Mouse (Mus musculus): ENCODE measurements at regions not wholly inside any gene's neighbourhood (a gene's known extent, or its start where the extent isn't known, plus 50 kb on each side); places are given as distances from the start of the nearest gene placed in this dataset.
A peak's percentile ranks its signal among the peaks of the same experiment; 100 is the strongest.

DNA sequence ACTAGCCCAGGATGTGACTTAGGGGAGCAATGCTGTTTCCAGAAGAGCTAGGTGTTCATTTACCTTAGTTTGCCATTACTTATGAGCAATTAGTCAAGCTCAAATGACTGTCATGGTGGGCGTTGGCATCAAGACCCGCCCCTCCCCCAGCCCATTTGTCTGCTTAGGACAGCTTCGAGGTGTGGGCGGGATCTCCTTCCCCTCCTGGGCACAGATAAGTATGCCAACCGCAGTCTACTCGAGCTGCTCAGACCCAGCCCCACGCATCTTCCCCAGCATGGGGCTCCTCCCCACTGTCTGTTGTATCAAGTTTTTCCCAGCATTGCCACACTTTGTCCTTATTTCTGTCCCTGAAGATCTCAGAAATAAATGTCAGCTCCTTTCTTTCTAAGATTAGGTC is 179.6 kb downstream of the Sp3 start:
- Histone ChIP-seq H3K4me1 (no peaks in the 10 kb centered on the region), H3K36me3 (no peaks in the 10 kb centered on the region), H3K9me3 (no peaks in the 10 kb centered on the region), H3K27me3 (no peaks in the 10 kb centered on the region), H3K9ac (no peak overlapping the region), H3K27ac (no peak overlapping the region), H3K4me2 (replicated peaks) (no peak overlapping the region), H3K4me3 (no peak overlapping the region)
- no peak for ATAC-seq (ENCODE audit: insufficient number of reproducible peaks, insufficient read depth, low FRiP score, low TSS enrichment)
- 72% methylated on average over 7 of the region's 7 CpGs for whole genome bisulfite sequencing

DNA sequence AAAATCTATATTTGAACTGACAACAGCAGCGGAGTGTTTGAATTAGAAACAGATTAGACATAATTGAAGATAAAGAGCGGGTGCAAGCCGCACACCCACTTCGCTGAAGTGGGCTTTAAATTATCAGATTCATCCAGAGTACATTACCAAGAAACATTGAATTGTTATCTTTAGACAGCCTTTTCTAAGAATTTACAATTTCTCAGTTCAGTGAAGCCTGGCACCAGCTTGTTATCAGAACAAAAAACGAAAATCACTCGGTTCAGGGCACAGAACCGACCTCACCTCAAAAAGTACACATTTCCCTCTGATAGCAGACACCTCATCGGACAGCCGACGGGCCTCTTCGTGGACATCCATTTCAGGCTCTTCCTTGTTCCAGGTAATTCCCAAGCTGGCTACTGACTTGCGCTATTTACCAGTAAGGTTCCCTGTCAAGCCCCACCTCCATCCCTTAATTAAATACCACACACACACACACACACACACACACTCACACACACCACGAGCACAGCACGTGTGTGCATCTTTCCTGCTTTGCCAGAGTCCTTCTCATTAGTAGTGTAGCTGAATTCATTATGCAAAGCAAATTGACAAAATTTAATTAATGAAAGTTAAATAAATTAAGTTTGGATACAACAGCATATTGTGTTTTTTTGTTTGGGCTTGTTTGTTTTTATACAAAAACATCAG is 166.8 kb downstream of the Sp3 start:
- peaks cover 12% of the 10 kb centered on the region for H3K27me3 ChIP-seq
- H3K4me3 ChIP-seq = no peak overlapping the region
- no peaks in the 10 kb centered on the region; the same call in 1 of the 2 replicates for H3K9me3 ChIP-seq
- no peak overlapping the region for H3K27ac ChIP-seq
- no peaks in the 10 kb centered on the region for H3K36me3 ChIP-seq
- peaks cover 15% of the 10 kb centered on the region; the same call in 1 of the 2 replicates for H3K4me1 ChIP-seq
- WGBS = 51% methylated on average over 14 of the region's 14 CpGs
- no peak for ATAC-seq (ENCODE audit: insufficient number of reproducible peaks, insufficient read depth, low FRiP score, low TSS enrichment)
- no peak overlapping the region for H3K4me2 ChIP-seq (replicated peaks)
- H3K9ac ChIP-seq = no peak overlapping the region

DNA sequence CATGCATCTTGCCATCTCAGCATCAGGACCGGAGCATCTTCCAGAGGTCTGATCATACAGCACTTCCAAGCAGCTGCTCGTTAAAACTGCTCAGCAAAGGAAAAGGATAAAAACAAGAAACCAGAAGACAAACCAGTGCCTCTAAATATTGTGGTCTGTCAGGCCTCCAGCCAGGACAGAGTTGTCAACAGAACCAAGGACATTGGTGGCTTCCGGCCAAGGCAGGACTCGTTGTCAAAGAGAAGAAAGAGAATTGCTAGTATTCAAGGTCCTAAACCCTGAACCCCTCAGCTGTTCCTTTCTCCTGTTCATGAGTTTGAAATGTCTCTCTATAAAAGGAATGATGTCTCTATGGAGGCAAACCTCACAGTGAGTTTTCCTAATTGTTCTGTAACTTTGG is 155.0 kb downstream of the Sp3 start:
- H3K9ac ChIP-seq = no peak overlapping the region
- 0 out of 2 replicates have a peak, but pooled peaks cover 3% of the 10 kb centered on the region for H3K27me3 ChIP-seq
- no peak overlapping the region for H3K4me2 ChIP-seq (replicated peaks)
- no peaks in the 10 kb centered on the region for H3K9me3 ChIP-seq
- no peak overlapping the region for H3K27ac ChIP-seq
- WGBS = 91% methylated on average over 4 of the region's 4 CpGs
- no peaks in the 10 kb centered on the region for H3K4me1 ChIP-seq
- no peaks in the 10 kb centered on the region for H3K36me3 ChIP-seq
- H3K4me3 ChIP-seq = no peak overlapping the region
- ATAC-seq (ENCODE audit: insufficient number of reproducible peaks, insufficient read depth, low FRiP score, low TSS enrichment) = no peak

DNA sequence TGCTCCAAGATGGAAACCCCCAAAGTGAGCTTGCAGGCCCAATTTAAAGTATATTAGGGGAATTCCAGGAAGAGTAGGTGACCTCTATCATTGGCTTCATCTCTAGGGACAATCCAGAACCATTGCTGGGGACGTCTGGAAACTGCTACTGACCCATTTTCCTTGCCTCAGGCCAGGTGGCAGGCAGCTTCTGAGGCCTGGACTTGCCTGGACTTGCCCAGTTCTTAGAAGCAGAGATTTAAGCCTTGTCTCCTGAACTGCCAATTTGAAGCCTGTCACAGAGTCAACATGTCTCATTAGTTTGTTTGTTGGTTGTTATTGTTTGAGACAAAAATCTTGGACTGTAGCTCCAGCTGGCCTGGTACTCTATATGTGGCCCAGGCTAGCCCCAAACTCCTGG is 151.1 kb downstream of the Sp3 start:
- no peak overlapping the region for H3K9ac ChIP-seq
- no peaks in the 10 kb centered on the region for H3K9me3 ChIP-seq
- ATAC-seq (ENCODE audit: insufficient number of reproducible peaks, insufficient read depth, low FRiP score, low TSS enrichment) = no peak
- H3K27ac ChIP-seq = no peak overlapping the region
- H3K4me1 ChIP-seq = no peaks in the 10 kb centered on the region
- H3K27me3 ChIP-seq = 0 out of 2 replicates have a peak, but pooled peaks cover 3% of the 10 kb centered on the region
- H3K4me3 ChIP-seq = no peak overlapping the region
- H3K36me3 ChIP-seq = no peaks in the 10 kb centered on the region
- 11% methylated on average over 1 of the region's 1 CpGs for WGBS
- no peak overlapping the region for H3K4me2 ChIP-seq (replicated peaks)

GRCm38 (mm10) chr2:72832770-72833169 is 147.5 kb downstream of the Sp3 start:
- no peaks in the 10 kb centered on the region for H3K36me3 ChIP-seq
- no peaks in the 10 kb centered on the region; the same call in 1 of the 2 replicates for H3K4me1 ChIP-seq
- H3K9me3 ChIP-seq = no peaks in the 10 kb centered on the region
- no peak overlapping the region for H3K27ac ChIP-seq
- WGBS = 86% methylated on average over 10 of the region's 10 CpGs
- H3K4me2 ChIP-seq (replicated peaks) = no peak overlapping the region
- ATAC-seq (ENCODE audit: insufficient number of reproducible peaks, insufficient read depth, low FRiP score, low TSS enrichment) = no peak
- H3K9ac ChIP-seq = no peak overlapping the region
- no peak overlapping the region for H3K4me3 ChIP-seq
- H3K27me3 ChIP-seq = 0 out of 2 replicates have a peak, but pooled peaks cover 2% of the 10 kb centered on the region

DNA sequence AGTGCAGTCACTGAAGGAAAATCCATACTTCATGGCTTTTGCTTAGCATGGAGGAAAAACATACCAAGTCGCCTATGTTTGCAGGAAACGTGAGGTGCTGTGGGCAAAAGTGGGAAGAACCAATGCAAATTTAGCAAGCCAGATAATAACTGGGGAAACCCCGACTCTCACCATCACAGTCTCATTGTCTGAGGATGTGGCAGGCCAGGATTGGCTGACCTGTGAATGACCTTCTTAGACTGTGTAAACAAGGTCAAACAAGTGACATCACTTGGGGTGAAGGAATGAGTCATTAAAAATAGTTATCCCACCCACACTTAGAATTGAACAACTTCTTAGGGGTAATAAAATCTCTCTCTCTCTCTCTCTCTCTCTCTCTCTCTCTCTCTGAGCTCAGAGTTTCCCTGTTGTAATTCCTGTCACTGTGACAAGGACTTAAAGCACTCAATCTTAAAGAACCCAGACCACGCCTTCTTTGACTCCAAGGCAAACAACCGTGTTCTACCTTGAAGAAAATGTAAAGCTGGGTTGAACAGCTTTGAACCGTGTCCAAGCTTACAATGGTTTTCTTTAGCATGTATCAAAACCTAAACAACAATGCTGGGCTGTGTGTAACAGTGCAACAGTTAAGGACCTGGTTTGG is 142.0 kb downstream of the Sp3 start:
- Histone ChIP-seq H3K9ac (no peak overlapping the region), H3K27ac (no peak overlapping the region), H3K27me3 (no peaks in the 10 kb centered on the region), H3K9me3 (no peaks in the 10 kb centered on the region), H3K36me3 (no peaks in the 10 kb centered on the region), H3K4me1 (no peaks in the 10 kb centered on the region; the same call in 1 of the 2 replicates), H3K4me3 (no peak overlapping the region), H3K4me2 (replicated peaks) (no peak overlapping the region)
- WGBS = 56% methylated on average over 6 of the region's 6 CpGs
- ATAC-seq (ENCODE audit: insufficient number of reproducible peaks, insufficient read depth, low FRiP score, low TSS enrichment) = no peak

GRCm38 (mm10) chr2:72839673-72840072 is 140.6 kb downstream of the Sp3 start:
- no peak for ATAC-seq (ENCODE audit: insufficient number of reproducible peaks, insufficient read depth, low FRiP score, low TSS enrichment)
- Histone ChIP-seq H3K36me3 (no peaks in the 10 kb centered on the region), H3K4me3 (no peak overlapping the region), H3K4me2 (replicated peaks) (no peak overlapping the region), H3K27ac (no peak overlapping the region), H3K9me3 (no peaks in the 10 kb centered on the region), H3K4me1 (no peaks in the 10 kb centered on the region; the same call in 1 of the 2 replicates), H3K27me3 (no peaks in the 10 kb centered on the region), H3K9ac (no peak overlapping the region)
- WGBS = 64% methylated on average over 5 of the region's 5 CpGs

DNA sequence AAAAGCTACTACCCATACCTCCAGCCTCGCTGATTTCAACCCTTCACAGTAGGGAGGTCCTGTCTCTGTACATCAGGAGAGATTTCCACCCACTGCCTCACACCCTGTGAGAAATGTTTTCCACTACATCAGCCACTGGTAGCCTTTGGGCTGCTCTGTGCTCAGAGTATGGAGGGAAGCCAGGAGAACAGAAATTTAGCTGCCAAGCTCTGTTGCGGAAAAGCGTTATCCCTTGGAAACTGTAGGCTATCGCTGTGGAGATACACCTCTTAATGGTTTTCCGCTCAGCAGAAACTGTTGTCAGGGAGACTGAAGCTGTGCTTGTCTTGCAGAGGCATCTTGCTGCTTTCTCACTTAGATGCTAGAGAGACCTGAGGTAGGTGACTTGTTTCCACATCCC is 138.9 kb downstream of the Sp3 start:
- H3K27me3 ChIP-seq = no peaks in the 10 kb centered on the region
- 87% methylated on average over 5 of the region's 5 CpGs for WGBS
- no peaks in the 10 kb centered on the region for H3K9me3 ChIP-seq
- ATAC-seq (ENCODE audit: insufficient number of reproducible peaks, insufficient read depth, low FRiP score, low TSS enrichment) = no peak
- no peaks in the 10 kb centered on the region; the same call in 1 of the 2 replicates for H3K4me1 ChIP-seq
- H3K4me2 ChIP-seq (replicated peaks) = no peak overlapping the region
- no peak overlapping the region for H3K27ac ChIP-seq
- no peak overlapping the region for H3K9ac ChIP-seq
- H3K4me3 ChIP-seq = no peak overlapping the region
- no peaks in the 10 kb centered on the region for H3K36me3 ChIP-seq

- Histone ChIP-seq H3K4me2 (replicated peaks) (no peak overlapping the region), H3K9ac (no peak overlapping the region), H3K27me3 (no peaks in the 10 kb centered on the region), H3K36me3 (no peaks in the 10 kb centered on the region), H3K27ac (no peak overlapping the region), H3K4me3 (no peak overlapping the region), H3K9me3 (no peaks in the 10 kb centered on the region), H3K4me1 (no peaks in the 10 kb centered on the region)
- no peak for ATAC-seq (ENCODE audit: insufficient number of reproducible peaks, insufficient read depth, low FRiP score, low TSS enrichment)
- 85% methylated on average over 2 of the region's 2 CpGs for WGBS
These were observed 136.6 kb downstream of the Sp3 start for GRCm38 (mm10) chr2:72843610-72844009.

DNA sequence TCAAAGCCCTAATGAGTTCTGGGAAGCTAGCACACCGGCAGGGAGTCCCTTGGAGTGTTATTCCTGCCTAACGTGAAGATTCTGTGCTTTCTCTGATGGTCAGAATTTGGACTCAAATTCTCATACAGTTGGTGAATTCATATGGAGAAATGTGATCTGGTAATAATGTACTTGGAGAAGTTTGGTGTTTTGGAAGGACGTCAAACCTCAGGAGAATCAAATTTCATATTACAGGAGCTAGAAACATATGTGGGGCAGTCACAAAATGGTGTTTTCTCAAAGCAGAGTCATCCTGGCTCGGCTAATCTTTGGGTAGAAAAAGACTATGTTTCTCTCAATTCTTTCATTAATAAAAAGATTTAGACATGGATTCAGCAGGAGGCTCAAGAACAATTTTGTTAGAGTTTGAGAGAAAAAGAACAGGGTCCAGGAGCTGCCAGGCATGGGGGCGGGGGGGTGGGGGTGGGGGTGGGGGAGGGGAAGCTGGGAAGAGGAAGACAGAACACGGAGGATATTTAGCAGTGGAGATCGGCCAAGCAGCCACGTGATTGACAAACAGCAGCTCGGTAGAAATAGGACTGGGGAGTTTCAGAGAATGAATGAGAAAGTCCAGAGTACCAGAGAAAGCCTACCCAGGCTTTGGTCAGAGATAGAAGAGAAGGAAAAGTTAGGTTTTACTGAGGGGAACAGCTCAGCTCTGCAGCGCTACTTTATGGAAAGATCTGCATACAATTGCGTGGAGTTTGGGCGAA is 130.6 kb downstream of the Sp3 start:
- 24% methylated on average over 12 of the region's 12 CpGs for WGBS
- no peak overlapping the region for H3K9ac ChIP-seq
- H3K27me3 ChIP-seq = no peaks in the 10 kb centered on the region
- H3K9me3 ChIP-seq = no peaks in the 10 kb centered on the region
- H3K27ac ChIP-seq = peak overlapping the region; percentile 61
- peaks cover 14% of the 10 kb centered on the region; the same call in 1 of the 2 replicates for H3K4me1 ChIP-seq
- H3K36me3 ChIP-seq = no peaks in the 10 kb centered on the region
- peak overlapping the region; percentile 35 for H3K4me2 ChIP-seq (replicated peaks)
- ATAC-seq (ENCODE audit: insufficient number of reproducible peaks, insufficient read depth, low FRiP score, low TSS enrichment) = no peak
- H3K4me3 ChIP-seq = no peak overlapping the region

DNA sequence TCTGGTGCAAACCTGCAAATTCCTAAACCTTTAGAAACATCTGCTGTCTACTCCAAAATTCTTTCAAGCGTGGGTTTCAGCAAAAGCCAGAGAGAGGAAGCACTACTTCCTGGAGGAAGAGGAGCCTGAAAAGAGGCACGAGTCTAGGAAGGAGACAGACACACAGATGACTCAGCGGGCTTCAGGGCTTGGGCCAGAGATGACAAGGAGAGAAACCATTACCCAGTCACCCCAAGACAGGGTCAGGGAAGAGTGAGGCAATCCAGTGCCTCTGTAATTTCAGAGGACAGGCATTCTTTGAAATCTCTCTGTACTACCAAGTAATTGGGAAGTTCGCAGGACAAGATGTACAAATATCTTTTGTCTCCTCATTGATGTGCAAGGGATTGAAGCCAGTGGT is 127.7 kb downstream of the Sp3 start:
- no peak overlapping the region for H3K4me2 ChIP-seq (replicated peaks)
- H3K9me3 ChIP-seq = no peaks in the 10 kb centered on the region
- H3K27ac ChIP-seq = no peak overlapping the region
- no peak overlapping the region for H3K4me3 ChIP-seq
- 74% methylated on average over 4 of the region's 4 CpGs for WGBS
- no peak overlapping the region for H3K9ac ChIP-seq
- H3K27me3 ChIP-seq = no peaks in the 10 kb centered on the region
- no peak for ATAC-seq (ENCODE audit: insufficient number of reproducible peaks, insufficient read depth, low FRiP score, low TSS enrichment)
- no peaks in the 10 kb centered on the region for H3K36me3 ChIP-seq
- H3K4me1 ChIP-seq = peaks cover 17% of the 10 kb centered on the region; the same call in 1 of the 2 replicates
